Mouse (Mus musculus) thymus, postnatal 36 days (tissue): ENCODE measurements at regions not wholly inside any gene's neighbourhood (a gene's known extent, or its start where the extent isn't known, plus 50 kb on each side); places are given as distances from the start of the nearest gene placed in this dataset.
"Not testable (repeated sequence)": the region's sequence is repeated elsewhere in the genome, so short reads cannot be mapped to it uniquely, and the experiment has no call there.

Source experiments
- DNase-seq, 2 experiments: peaks; one replicate each; pipeline ENCODE4 v3.0.0; 2022; ENCODE audit warnings: mixed read lengths in 2 of 2

- peak; percentile 41 to 47 for DNase-seq
Measured at GRCm38 (mm10) chr14:18511094-18511493, 179.4 kb upstream of the Ube2e1 start.

- DNase-seq = no peak
Measured at GRCm38 (mm10) chr14:18508359-18508647, 176.6 kb upstream of the Ube2e1 start.

- DNase-seq = no peak
Measured at GRCm38 (mm10) chr14:18507582-18508358, 176.1 kb upstream of the Ube2e1 start.

GRCm38 (mm10) chr14:18506168-18506567, 174.5 kb upstream of the Ube2e1 start:
- DNase-seq = no peak

GRCm38 (mm10) chr14:18500249-18500832, 168.7 kb upstream of the Ube2e1 start:
- no peak for DNase-seq

GRCm38 (mm10) chr14:18494048-18494447, 162.4 kb upstream of the Ube2e1 start:
- no peak for DNase-seq

GRCm38 (mm10) chr14:18486132-18486800, 154.6 kb upstream of the Ube2e1 start:
- no peak for DNase-seq

GRCm38 (mm10) chr14:18485526-18485925, 153.9 kb upstream of the Ube2e1 start:
- DNase-seq = no peak

GRCm38 (mm10) chr14:18476795-18477320, 145.2 kb upstream of the Ube2e1 start:
- no peak for DNase-seq

GRCm38 (mm10) chr14:18468611-18469010, 137.0 kb upstream of the Ube2e1 start:
- no peak for DNase-seq

- not testable (repeated sequence) for DNase-seq
Measured at GRCm38 (mm10) chr14:18466864-18467263, 135.2 kb upstream of the Ube2e1 start.

GRCm38 (mm10) chr14:18464199-18464598, 132.5 kb upstream of the Ube2e1 start:
- DNase-seq = not testable (repeated sequence)

GRCm38 (mm10) chr14:18463230-18463873, 131.7 kb upstream of the Ube2e1 start:
- DNase-seq = no peak

- no peak for DNase-seq
Measured at GRCm38 (mm10) chr14:18462381-18462780, 130.7 kb upstream of the Ube2e1 start.

GRCm38 (mm10) chr14:18448666-18449065, 117.0 kb upstream of the Ube2e1 start:
- DNase-seq = no peak

- DNase-seq = no peak
Measured at GRCm38 (mm10) chr14:18444492-18444891, 112.8 kb upstream of the Ube2e1 start.

- not testable (repeated sequence) for DNase-seq
Measured at GRCm38 (mm10) chr14:18428968-18429367, 97.3 kb upstream of the Ube2e1 start.

- DNase-seq = no peak
Measured at GRCm38 (mm10) chr14:18425887-18426286, 94.2 kb upstream of the Ube2e1 start.

GRCm38 (mm10) chr14:18416839-18417238, 85.2 kb upstream of the Ube2e1 start:
- DNase-seq = no peak

- peak; percentile 5 to 20 for DNase-seq
Measured at GRCm38 (mm10) chr14:18416319-18416718, 84.7 kb upstream of the Ube2e1 start.

- DNase-seq = no peak
Measured at GRCm38 (mm10) chr14:18398953-18399352, 67.3 kb upstream of the Ube2e1 start.

GRCm38 (mm10) chr14:18396206-18396764, 64.6 kb upstream of the Ube2e1 start:
- no peak for DNase-seq
